Mouse (Mus musculus) heart, adult 11 months (tissue): ENCODE results near the gene Ift52.
A peak's percentile ranks its signal among the peaks of the same experiment; 100 is the strongest.
"Not testable (repeated sequence)": the region's sequence is repeated elsewhere in the genome, so short reads cannot be mapped to it uniquely, and the experiment has no call there.

Experiments used
- DNase-seq: peaks from one replicate; pipeline ENCODE4 v3.0.0; 2022

Ift52 gene

DNA sequence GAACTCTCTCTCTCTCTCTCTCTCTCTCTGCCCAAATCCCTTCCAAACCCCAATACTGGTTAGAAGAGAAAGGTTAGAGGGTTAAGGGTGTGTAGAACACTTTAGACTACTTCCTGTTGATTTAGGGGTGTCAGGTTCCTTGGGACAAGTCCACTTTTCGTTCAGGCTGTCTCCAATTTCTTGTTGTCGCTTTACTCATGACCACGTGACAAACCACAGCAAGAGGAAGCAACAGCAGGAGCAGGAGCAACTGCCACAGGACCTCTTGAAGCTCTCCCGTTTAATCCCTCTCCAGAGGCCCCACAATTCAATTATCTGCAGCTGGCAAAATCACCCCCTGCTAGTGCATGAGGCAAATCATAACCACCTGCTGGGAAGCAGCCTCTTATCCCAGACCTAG is 15.5 kb downstream of the Ift52 start:
- DNase-seq, result no peak

DNA sequence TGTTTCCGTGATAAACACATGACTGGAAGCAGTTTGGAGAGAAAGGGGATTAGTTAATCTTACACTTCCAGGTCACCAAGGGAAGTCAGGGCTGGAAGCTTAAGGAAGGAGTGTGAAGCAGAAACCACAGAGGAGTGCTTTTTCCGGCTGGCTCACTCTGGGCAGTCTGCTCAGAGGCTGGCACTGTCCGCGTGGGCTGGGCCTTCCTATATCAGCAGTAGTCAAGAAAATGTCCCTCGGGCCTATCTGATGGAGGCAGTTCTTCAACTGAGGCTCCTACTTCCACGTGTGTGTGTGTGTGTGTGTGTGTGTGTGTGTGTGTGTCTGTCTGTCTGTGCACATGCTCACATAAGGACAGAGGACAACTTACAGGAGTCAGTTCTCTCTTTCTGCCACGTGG is 22.8 kb downstream of the Ift52 start:
- DNase-seq, result no peak

DNA sequence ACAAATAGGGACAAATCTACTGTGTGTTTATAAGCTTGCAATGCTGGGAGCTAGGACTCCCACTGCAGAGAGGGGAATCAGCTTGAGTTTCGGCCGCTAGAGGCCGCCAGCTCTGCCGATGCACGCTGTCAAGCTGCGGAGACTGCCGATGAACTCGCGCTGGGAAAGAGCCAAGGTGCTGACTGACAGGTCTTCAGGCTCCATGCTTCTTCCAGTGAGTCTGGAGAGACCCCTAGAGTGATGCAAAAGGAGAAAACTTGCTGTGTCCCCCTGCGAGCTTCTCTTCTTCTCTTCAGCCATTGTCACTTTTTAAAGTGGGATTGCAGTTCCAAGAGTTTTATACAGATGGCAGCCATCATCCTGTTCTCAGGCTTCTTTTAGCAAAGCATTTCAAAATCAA is 31.0 kb downstream of the Ift52 start:
- peak; percentile 95 for DNase-seq

DNA sequence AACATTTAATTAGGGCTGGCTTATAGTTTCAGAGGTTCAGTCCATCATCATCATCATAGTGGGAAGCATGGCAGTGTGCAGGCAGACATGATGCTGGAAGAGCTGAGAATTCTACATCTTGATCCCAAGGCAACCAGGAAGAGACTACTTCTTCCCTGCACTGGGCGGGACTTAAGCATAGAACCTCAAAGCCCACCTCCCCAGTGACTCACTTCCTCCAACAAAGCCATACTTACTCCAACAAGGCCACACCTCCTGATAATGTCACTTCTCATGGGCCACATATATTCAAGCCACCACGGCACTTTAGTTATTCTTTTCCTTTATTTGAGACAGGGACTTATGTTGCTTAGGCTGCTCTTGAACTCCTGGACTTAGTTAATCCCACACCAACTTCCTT is 32.0 kb downstream of the Ift52 start:
- DNase-seq, result no peak

DNA sequence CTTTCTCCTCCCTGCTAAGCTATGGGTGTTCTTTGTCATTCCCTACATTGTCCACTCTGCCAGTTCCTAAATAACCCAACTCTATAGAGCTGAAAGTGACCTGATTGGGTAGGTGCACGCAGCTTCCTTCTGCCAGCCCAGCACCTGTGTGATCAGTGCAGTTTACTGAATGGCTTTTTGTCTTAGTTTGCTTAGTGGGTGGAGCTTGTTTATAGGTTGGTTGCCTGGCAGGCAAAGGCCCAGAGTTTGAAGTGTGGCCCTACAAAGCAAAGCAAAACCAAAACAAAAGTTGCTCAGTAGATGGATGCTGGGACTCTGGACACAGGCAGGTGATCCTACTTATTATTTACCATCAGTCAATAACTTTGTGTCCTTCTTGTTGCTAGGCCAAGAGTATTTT is 34.5 kb downstream of the Ift52 start:
- DNase-seq, result peak; percentile 73

GRCm38 (mm10) chr2:163052101-163052500 is 34.9 kb downstream of the Ift52 start:
- no peak for DNase-seq

DNA sequence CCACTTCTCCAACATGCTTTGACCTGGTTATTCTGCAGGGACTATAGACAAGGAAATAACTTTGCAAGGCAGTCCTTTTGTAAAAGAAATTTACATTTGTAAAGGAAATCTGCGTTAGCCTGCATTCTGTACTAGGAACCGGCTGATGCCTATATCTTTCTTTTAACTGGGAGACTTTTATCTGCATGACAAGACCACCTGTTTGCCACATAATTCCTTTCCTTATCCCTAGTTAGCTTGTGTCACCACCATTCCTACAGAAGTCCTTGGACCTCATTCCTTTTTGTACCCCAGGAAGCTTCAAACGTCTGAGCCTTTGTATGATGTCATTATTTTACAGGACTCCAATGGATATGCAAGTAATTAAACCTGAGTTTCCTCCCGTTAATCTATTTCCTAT is 35.7 kb downstream of the Ift52 start:
- DNase-seq, result no peak

GRCm38 (mm10) chr2:163054335-163054840 is 37.2 kb downstream of the Ift52 start, which contains the start of gene Mybl2:
TSS of gene Mybl2 (plus strand) at chr2:163054687.
- peak; percentile 99 for DNase-seq

GRCm38 (mm10) chr2:163054891-163055494 is 37.8 kb downstream of the Ift52 start:
- DNase-seq, result no peak

GRCm38 (mm10) chr2:163055715-163056114 is 38.6 kb downstream of the Ift52 start:
- no peak for DNase-seq

- DNase-seq, result no peak
Observed at GRCm38 (mm10) chr2:163056584-163056983, 39.4 kb downstream of the Ift52 start.

- not testable (repeated sequence) for DNase-seq
Observed at GRCm38 (mm10) chr2:163058981-163059380, 41.8 kb downstream of the Ift52 start.

- DNase-seq, result no peak
Observed at GRCm38 (mm10) chr2:163060630-163061029, 43.5 kb downstream of the Ift52 start.

DNA sequence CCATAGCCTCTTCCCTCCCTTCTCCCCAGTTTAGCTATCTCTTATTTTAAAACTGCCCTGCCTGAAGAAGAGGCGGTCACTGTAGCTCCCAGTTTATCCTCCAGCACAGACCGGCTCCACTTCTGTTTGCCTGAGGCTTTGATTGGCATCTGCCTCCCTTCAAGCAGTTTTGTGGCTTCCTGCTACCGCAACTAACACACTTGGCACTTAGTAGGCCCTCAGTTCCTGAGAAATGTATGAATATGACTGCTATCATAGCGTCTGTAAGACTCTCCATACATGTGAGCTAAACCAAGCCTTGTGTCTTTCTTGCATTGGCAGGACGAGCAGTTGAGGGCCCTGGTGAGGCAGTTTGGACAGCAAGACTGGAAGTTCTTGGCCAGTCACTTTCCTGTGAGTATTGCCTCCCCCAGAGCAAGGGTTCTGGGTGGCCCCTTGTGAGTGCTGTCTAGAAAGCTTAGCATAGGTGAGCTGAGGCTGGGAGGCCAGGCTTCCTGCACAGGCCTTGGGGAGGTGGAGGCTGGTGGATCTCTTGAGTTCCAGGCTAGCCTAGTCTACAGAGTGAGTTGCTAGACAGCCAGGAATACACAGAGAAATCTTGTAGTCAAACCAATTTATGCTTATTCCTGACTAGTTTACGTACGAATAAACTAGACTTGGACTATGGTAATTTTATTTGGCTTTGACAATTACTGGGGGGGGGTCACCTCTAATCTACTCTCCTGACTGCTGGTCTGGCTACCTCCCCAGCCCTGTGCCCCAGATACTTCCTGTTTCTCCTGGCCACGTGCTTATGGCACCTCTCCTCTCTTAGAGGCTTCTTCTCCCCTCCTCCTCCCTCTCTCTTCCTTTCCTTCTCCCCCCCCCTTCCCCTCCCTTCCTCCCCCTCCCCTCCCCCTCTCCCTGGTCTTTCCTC is 44.3 kb downstream of the Ift52 start:
- no peak for DNase-seq

- no peak for DNase-seq
Observed at GRCm38 (mm10) chr2:163062119-163062508, 45.0 kb downstream of the Ift52 start.

GRCm38 (mm10) chr2:163066326-163066725 is 49.2 kb downstream of the Ift52 start:
- DNase-seq, result no peak

DNA sequence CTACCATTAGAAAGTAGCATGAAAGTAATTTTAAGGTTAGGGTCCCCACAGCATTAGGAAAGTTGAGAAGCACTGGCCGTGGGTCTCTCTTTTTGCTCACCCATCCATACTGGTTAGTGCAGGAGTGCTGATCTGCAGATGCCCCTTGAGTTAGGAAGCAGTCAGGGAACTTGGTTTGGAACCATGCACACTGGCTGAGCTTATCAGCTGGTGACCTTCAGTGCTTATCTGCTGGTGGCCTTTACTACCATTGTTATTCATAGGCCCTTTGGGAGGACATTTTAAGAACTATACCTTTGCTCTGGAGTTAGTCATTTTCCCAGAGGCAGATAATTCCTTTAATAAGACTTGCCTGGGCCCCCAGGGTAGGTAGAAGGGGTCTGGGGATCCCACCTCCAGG is 50.1 kb downstream of the Ift52 start:
- no peak for DNase-seq

DNA sequence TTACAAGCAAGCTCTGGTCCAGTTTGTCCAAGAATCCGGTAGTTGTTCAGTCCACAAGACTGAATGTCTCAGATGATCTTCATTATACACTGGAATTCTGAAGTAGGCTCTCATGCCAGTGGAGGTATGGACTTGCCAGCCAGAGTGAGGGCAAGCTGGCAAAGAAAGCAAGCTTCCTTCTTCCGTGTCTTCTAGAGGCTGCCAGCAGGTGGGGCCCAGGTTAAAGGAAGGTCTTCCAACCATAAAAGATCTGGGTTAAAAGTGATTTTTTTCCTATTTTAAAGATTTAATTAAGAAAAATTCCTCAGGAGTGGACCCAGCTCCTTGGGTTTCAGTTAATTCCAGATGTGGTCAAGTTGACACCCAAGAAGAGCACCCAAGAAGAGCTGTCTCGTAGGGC is 53.1 kb downstream of the Ift52 start:
- no peak for DNase-seq

DNA sequence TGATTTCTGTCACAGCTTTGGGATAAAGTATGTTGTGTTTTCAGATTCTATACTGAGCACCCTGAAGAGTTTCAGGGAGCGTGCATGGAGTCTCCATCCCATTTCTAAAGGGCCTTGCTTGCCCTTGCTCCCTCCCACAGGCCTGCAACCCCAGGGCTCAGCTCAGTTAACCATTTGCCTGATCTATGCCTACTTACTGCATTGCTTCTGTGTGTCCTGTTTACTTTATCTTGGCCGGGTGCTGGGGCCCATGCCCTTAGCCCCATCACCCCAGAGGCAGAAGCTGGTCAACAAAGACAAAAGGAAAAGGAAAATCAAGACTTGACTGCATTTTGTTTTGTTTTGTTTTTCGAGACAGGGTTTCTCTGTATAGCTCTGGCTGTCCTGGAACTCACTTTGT is 54.4 kb downstream of the Ift52 start:
- no peak for DNase-seq

DNA sequence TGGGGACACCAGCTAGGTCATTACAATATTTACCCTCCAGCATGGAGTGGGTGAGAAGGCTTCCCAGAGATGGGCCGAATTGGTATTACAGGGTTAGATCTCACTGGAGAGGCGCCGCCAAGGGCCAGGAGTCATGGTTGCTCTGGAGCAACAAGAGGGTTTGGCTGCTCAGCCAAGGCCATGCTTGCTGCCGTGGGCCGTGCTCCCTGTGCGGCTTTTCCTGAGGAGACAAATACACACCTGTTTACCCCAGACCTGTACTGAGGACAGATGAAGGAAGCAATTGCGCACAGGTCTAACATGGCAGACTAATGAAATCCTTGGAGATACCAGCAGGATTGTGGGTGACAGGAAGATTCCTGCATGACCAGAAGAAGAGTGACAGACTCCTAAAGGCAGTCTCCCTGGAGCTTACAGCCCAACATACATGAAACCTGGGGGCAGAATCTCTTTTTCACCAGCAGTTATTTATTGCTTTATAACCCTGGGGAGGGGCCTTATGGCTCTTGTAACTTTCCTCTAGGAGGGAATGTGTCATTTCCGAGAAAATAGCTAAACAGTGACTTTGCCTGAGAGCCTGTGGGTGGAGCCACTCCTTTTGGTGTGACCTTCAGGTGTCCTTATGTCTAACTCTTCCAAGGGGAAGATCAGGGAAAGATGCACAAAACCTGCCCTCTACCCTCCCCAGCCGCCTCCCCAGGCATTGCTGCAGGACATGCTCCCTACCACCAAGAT is 56.0 kb downstream of the Ift52 start:
- DNase-seq, result no peak

GRCm38 (mm10) chr2:163074006-163074405 is 56.9 kb downstream of the Ift52 start:
- no peak for DNase-seq

GRCm38 (mm10) chr2:163074808-163075207 is 57.7 kb downstream of the Ift52 start:
- DNase-seq, result no peak

- DNase-seq, result no peak
Observed at GRCm38 (mm10) chr2:163075234-163075633, 58.1 kb downstream of the Ift52 start.
